Mouse (Mus musculus) liver, embryonic 14.5 days (tissue): ENCODE results near the gene Rarres2. TPM values are rescaled to one million over a fixed set of nuclear protein-coding genes. Genes with fewer than 3 reads are reported as not detected.

ENCODE experiments used
- ATAC-seq: fragments of 200-750 bp; cut with Nextera tagmentation; 2 replicates; pipeline ENCODE4 v1.8.0; 2017; ENCODE audit warnings: moderate number of reproducible peaks, mild to moderate bottlenecking, moderate library complexity; ENCODE audit not compliant: insufficient read depth
- DNase-seq, 3 experiments: peaks; one replicate each; pipeline ENCODE4 v3.0.0-alpha.2; 2012 to 2013; ENCODE audit warnings: low read depth in 3 of 3, low spot score in 3 of 3
- H3K27ac ChIP-seq: fragments of 300-500 bp; sonication (generic); 2 replicates; pipeline ENCODE4 v1.5.1; 2014; ENCODE audit warnings: moderate library complexity, mild to moderate bottlenecking, control low read depth, inconsistent platforms
- H3K27me3 ChIP-seq: fragments of 300-500 bp; sonication (generic); 2 replicates; pipeline ENCODE4 v1.6.1; 2014; ENCODE audit warnings: mild to moderate bottlenecking, low read length, moderate library complexity; ENCODE audit not compliant: control insufficient read depth, insufficient read depth
- H3K36me3 ChIP-seq: fragments of 300-500 bp; sonication (generic); replicated peaks from 2 replicates; pipeline ENCODE4 v1.6.1; 2014; ENCODE audit warnings: low read depth; ENCODE audit not compliant: control insufficient read depth, insufficient read depth
- H3K4me1 ChIP-seq, 2 experiments: fragments of 200-500 bp in 1 of 2; fragments of 300-500 bp in 1 of 2; sonication (generic) in 1 of 2; replicated peaks; 2 replicates each; pipeline ENCODE4 v1.6.1; 2012 to 2014; ENCODE audit warnings: antibody characterized with exemption in 1 of 2, inconsistent platforms in 1 of 2, low read length in 1 of 2; ENCODE audit not compliant: control insufficient read depth in 2 of 2, insufficient read depth in 2 of 2
- H3K4me2 ChIP-seq: fragments of 300-500 bp; sonication (generic); 2 replicates; pipeline ENCODE4 v1.6.1; 2014; ENCODE audit warnings: low read depth, mild to moderate bottlenecking, control low read depth, moderate library complexity
- H3K4me3 ChIP-seq, 2 experiments: fragments of 200-500 bp in 1 of 2; fragments of 300-500 bp in 1 of 2; sonication (generic) in 1 of 2; 2 replicates each; pipeline ENCODE4 v1.5.1; 2012 to 2014; ENCODE audit warnings: low read depth in 2 of 2, low read length in 2 of 2, mild to moderate bottlenecking in 2 of 2, control low read depth in 1 of 2, inconsistent platforms in 1 of 2, moderate library complexity in 1 of 2; ENCODE audit not compliant: insufficient read depth in 1 of 2
- H3K9ac ChIP-seq: fragments of 300-500 bp; sonication (generic); replicated peaks from 2 replicates; pipeline ENCODE4 v1.6.1; 2014; ENCODE audit warnings: mild to moderate bottlenecking, control low read depth, moderate library complexity
- H3K9me3 ChIP-seq: fragments of 300-500 bp; sonication (generic); 2 replicates; pipeline ENCODE4 v1.6.1; 2016; ENCODE audit warnings: low read length, mixed read lengths; ENCODE audit not compliant: control insufficient read depth
- CTCF ChIP-seq: IDR thresholded peaks from 2 replicates; pipeline ENCODE4 v1.5.1; 2016; ENCODE audit warnings: antibody characterized with exemption, low read depth, control low read depth
- EP300 ChIP-seq: IDR thresholded peaks from 2 replicates; pipeline ENCODE4 v1.6.1; 2016; ENCODE audit warnings: antibody characterized with exemption, low read depth
- WGBS: fragments of 180-500 bp; shearing (Covaris S2); extraction: QIAGEN DNeasy Blood & Tissue Kit; methylation state at CpG from one replicate; pipeline ENCODE4 v1.1.7; 2014; ENCODE audit not compliant: insufficient replicate concordance; 5-methylcytosine and 5-hydroxymethylcytosine counted together
- polyA plus RNA-seq, 2 experiments: library from polyadenylated mRNA; depleted of rRNA in 1 of 2; stranded (reverse) in 1 of 2; unstranded in 1 of 2; fragments of >200 nt; fragmentation: Nextera tagmentation in 1 of 2; extraction: Ambion mirVana in 1 of 2; gene quantifications; 2 replicates each; pipeline versions ENCODE4 v1.2.1 to v1.2.3; 2012 to 2014

Gene Rarres2
- 11.3 and 12.0 TPM in 2 replicates for polyA plus RNA-seq (2012; rRNA removed)
- polyA plus RNA-seq (2014; fragmentation: Nextera tagmentation; extraction: Ambion mirVana) = 16.3 and 20.0 TPM in 2 replicates

GRCm38 (mm10) chr6:48572572-48573061, at the start of gene Rarres2:
Gene Rarres2, minus strand, starts transcription at chr6:48572789.
- H3K4me2 ChIP-seq = no peak within 1 kb of the TSS
- no peak for ATAC-seq
- no peaks in the 10 kb centered on the region for H3K27me3 ChIP-seq
- TF ChIP-seq EP300 (no peak), CTCF (no peak)
- H3K4me1 ChIP-seq = peaks cover 0 to 7% of the 10 kb centered on the region in 2 experiments; a peak in 2 of 4 replicates
- no peaks in the 10 kb centered on the region for H3K9me3 ChIP-seq
- H3K9ac ChIP-seq = no peak within 1 kb of the TSS
- no peaks in the 10 kb centered on the region for H3K36me3 ChIP-seq
- 44% methylated on average over 6 of the region's 6 CpGs for WGBS
- no peak within 1 kb of the TSS for H3K4me3 ChIP-seq
- no peak within 1 kb of the TSS for H3K27ac ChIP-seq
- DNase-seq = peak in 1 of 3 experiments; percentile 12

- DNase-seq (no peak), ATAC-seq (no peak)
- no peaks in the 10 kb centered on the region; a peak in 1 of 4 replicates for H3K4me1 ChIP-seq
- H3K27me3 ChIP-seq = no peaks in the 10 kb centered on the region
- no peak overlapping the region for H3K27ac ChIP-seq
- 90% methylated on average over 30 of the region's 30 CpGs for WGBS
- H3K36me3 ChIP-seq = no peaks in the 10 kb centered on the region
- TF ChIP-seq CTCF (no peak), EP300 (no peak)
- no peaks in the 10 kb centered on the region for H3K9me3 ChIP-seq
- H3K4me2 ChIP-seq = no peak overlapping the region
- no peak overlapping the region for H3K9ac ChIP-seq
- no peak overlapping the region for H3K4me3 ChIP-seq
Observed at GRCm38 (mm10) chr6:48620031-48620430, 47.4 kb upstream of the Rarres2 start.

- Histone ChIP-seq H3K4me3 (no peak overlapping the region), H3K4me1 (no peaks in the 10 kb centered on the region; a peak in 1 of 4 replicates), H3K27me3 (no peaks in the 10 kb centered on the region), H3K36me3 (no peaks in the 10 kb centered on the region), H3K27ac (no peak overlapping the region), H3K4me2 (no peak overlapping the region), H3K9ac (no peak overlapping the region), H3K9me3 (no peaks in the 10 kb centered on the region)
- ATAC-seq (no peak), DNase-seq (no peak)
- 59% methylated on average over 5 of the region's 5 CpGs for WGBS
- TF ChIP-seq CTCF (no peak), EP300 (no peak)
Observed at GRCm38 (mm10) chr6:48614756-48615155, 42.2 kb upstream of the Rarres2 start.

- H3K4me1 ChIP-seq = no peaks in the 10 kb centered on the region; a peak in 1 of 4 replicates
- no peak for TF ChIP-seq EP300
- no peak for TF ChIP-seq CTCF
- H3K4me3 ChIP-seq = no peak overlapping the region
- no peaks in the 10 kb centered on the region for H3K36me3 ChIP-seq
- 65% methylated on average over 4 of the region's 4 CpGs for WGBS
- no peaks in the 10 kb centered on the region for H3K9me3 ChIP-seq
- no peak overlapping the region for H3K27ac ChIP-seq
- no peak for DNase-seq
- no peak overlapping the region for H3K4me2 ChIP-seq
- H3K27me3 ChIP-seq = no peaks in the 10 kb centered on the region
- H3K9ac ChIP-seq = no peak overlapping the region
- ATAC-seq = no peak
Observed at GRCm38 (mm10) chr6:48613464-48613863, 40.9 kb upstream of the Rarres2 start.

- no peak overlapping the region for H3K27ac ChIP-seq
- 50% methylated on average over 3 of the region's 3 CpGs for WGBS
- no peak for TF ChIP-seq CTCF
- TF ChIP-seq EP300 = no peak
Observed at GRCm38 (mm10) chr6:48610657-48611056, 38.1 kb upstream of the Rarres2 start.

More at GRCm38 (mm10) chr6:48610657-48611056, 38.1 kb upstream of the Rarres2 start:
- no peaks in the 10 kb centered on the region; a peak in 1 of 4 replicates for H3K4me1 ChIP-seq
- H3K9me3 ChIP-seq = no peaks in the 10 kb centered on the region
- H3K4me2 ChIP-seq = no peak overlapping the region
- H3K9ac ChIP-seq = no peak overlapping the region
- ATAC-seq (no peak), DNase-seq (no peak)
- H3K4me3 ChIP-seq = no peak overlapping the region
- H3K36me3 ChIP-seq = no peaks in the 10 kb centered on the region
- H3K27me3 ChIP-seq = no peaks in the 10 kb centered on the region
